Comparison of ENCODE assay signal across 9 mouse cellular contexts in genomic region chr7:45786136-45786578, GRCm38 (mm10). TPM values are rescaled to one million over a fixed set of nuclear protein-coding genes. Genes with fewer than 3 reads are reported as not detected.
A peak's percentile ranks its signal among the peaks of the same experiment; 100 is the strongest.
DNase-seq lines count a peak whose midpoint lies in the region; ATAC-seq and TF ChIP-seq lines count a peak whose summit lies in the region.
"Had no signal": no experiment of that assay in that cellular context is flagged by ENCODE, and none has a peak within 500 bp of the region (broad histone marks: within the 10 kb centered on the region; RNA-seq: fewer than 3 reads in every experiment).

No protein-coding gene starts in this region.

- TF ChIP-seq POLR2A in CH12.LX (IDR thresholded peaks at IDR 0.05; ENCODE audit: low read depth, low read length): no peak

- no peak for TF ChIP-seq EP300 in CH12.LX (IDR thresholded peaks at IDR 0.05; ENCODE audit: low read length)

- peaks cover 50% of the 10 kb centered on the region for H3K27me3 ChIP-seq in heart, embryonic 11.5 days (ENCODE audit: control insufficient read depth, insufficient read depth, low read length)
- H3K27me3 ChIP-seq in CH12.LX (replicated peaks): peaks cover 20% of the 10 kb centered on the region
- H3K27me3 ChIP-seq in hindbrain, postnatal 0 days (ENCODE audit: insufficient read depth, low read length): no peaks in the 10 kb centered on the region

- WGBS in heart, embryonic 11.5 days (ENCODE audit: insufficient replicate concordance): 1% methylated on average over 14 of the region's 14 CpGs
- WGBS in hindbrain, postnatal 0 days: 1% methylated on average over 14 of the region's 14 CpGs

- H3K9ac ChIP-seq in heart, embryonic 11.5 days (ENCODE audit: low read depth, low read length): no peak overlapping the region; the same call in 1 of the 2 replicates
- H3K9ac ChIP-seq in CH12.LX (ENCODE audit: insufficient read depth, low read depth): no peak overlapping the region
- peak overlapping the region; percentile 90 for H3K9ac ChIP-seq in hindbrain, postnatal 0 days (replicated peaks; ENCODE audit: low read length)

- H3K4me2 ChIP-seq in heart, embryonic 11.5 days: peak overlapping the region; percentile 77
- H3K4me2 ChIP-seq in CH12.LX (ENCODE audit: insufficient read depth, low read depth, poor library complexity, severe bottlenecking): no peak overlapping the region
- peak overlapping the region; percentile 86 for H3K4me2 ChIP-seq in hindbrain, postnatal 0 days (ENCODE audit: low read depth, low read length)

- H3K79me2 ChIP-seq in CH12.LX (replicated peaks; ENCODE audit: control insufficient read depth, extremely low read depth, insufficient read depth, poor library complexity, severe bottlenecking): no peaks in the 10 kb centered on the region

- no peak for TF ChIP-seq CTCF in CH12.LX (conservative IDR thresholded peaks at IDR 0.05 in 1 of 2, IDR thresholded peaks at IDR 0.05 in 1 of 2; ENCODE audit: low read depth in 2 of 2, low read length in 2 of 2)
- TF ChIP-seq CTCF in hindbrain, postnatal 0 days (IDR thresholded peaks at IDR 0.05; ENCODE audit: low read depth): no peak

- intact Hi-C loops in left cerebral cortex, postnatal 25 days (cut with DNase I): no loop called here

- dilution Hi-C loops in CH12.LX (cut with MboI; ENCODE audit: extremely low pct_ligation_motif_present, extremely low pct_unique_long_range_greater_than_20kb, low sequenced_read_pairs): no loop called here

- in situ Hi-C loops in CH12.LX (cut with MboI; ENCODE audit: low pct_ligation_motif_present, low pct_unique_long_range_greater_than_20kb, low sequenced_read_pairs): no loop called here

- TF ChIP-seq RAD21 in CH12.LX (IDR thresholded peaks at IDR 0.05; ENCODE audit: low read depth, low read length): no peak

- H3K4me1 ChIP-seq in heart, embryonic 11.5 days (ENCODE audit: control insufficient read depth, insufficient read depth, low read length): peaks cover 9% of the 10 kb centered on the region; the same call in 1 of the 2 replicates
- peaks cover 4 to 10% of the 10 kb centered on the region in 2 experiments for H3K4me1 ChIP-seq in CH12.LX (ENCODE audit: control insufficient read depth in 1 of 2, insufficient read depth in 2 of 2)
- peaks cover 6% of the 10 kb centered on the region; the same call in 1 of the 2 replicates for H3K4me1 ChIP-seq in hindbrain, postnatal 0 days (ENCODE audit: insufficient read depth, low read length)

- DNase-seq in heart, adult 18-20 months: no peak
- no peak for DNase-seq in CH12.LX (ENCODE audit: extremely low read depth)
- DNase-seq in embryo, embryonic 10 days (ENCODE audit: low spot score): peak; percentile 95
- peak; percentile 91 for DNase-seq in hindbrain, postnatal 0 days (ENCODE audit: low spot score)
- peak; percentile 37 for DNase-seq in naive thymus-derived CD4-positive, alpha-beta T cell, adult 2 months (ENCODE audit: low read depth)
- DNase-seq in left cerebral cortex, postnatal 25 days (ENCODE audit: low spot score in 2 of 2): no peak
- no peak for DNase-seq in ovary, postnatal 14 days (ENCODE audit: low spot score)

- peak overlapping the region; percentile 52 for H3K4me3 ChIP-seq in heart, embryonic 11.5 days (ENCODE audit: low read depth, low read length)
- H3K4me3 ChIP-seq in CH12.LX (replicated peaks in 1 of 3; ENCODE audit: low read depth in 2 of 3, low read length in 2 of 3, poor library complexity in 1 of 3): no peak overlapping the region
- H3K4me3 ChIP-seq in hindbrain, postnatal 0 days (ENCODE audit: low read length): peak overlapping the region; percentile 93

- H3K27ac ChIP-seq in heart, embryonic 11.5 days (ENCODE audit: low read depth, low read length): no peak overlapping the region
- H3K27ac ChIP-seq in CH12.LX (ENCODE audit: insufficient read depth, low read depth): no peak overlapping the region
- peak overlapping the region; percentile 98 for H3K27ac ChIP-seq in hindbrain, postnatal 0 days

- no peaks in the 10 kb centered on the region for H3K36me3 ChIP-seq in heart, embryonic 11.5 days (ENCODE audit: control insufficient read depth, insufficient read depth, low read length)
- H3K36me3 ChIP-seq in CH12.LX (replicated peaks in 1 of 2; ENCODE audit: control insufficient read depth in 1 of 2, insufficient read depth in 1 of 2, low read length in 1 of 2): no peaks in the 10 kb centered on the region
- peaks cover 28% of the 10 kb centered on the region for H3K36me3 ChIP-seq in hindbrain, postnatal 0 days (ENCODE audit: insufficient read depth, low read length)

- 0 out of 2 replicates have a peak, but pooled peaks have one; percentile 39 for ATAC-seq in heart, embryonic 11.5 days (replicated peaks; ENCODE audit: insufficient number of reproducible peaks, low FRiP score, low TSS enrichment)
- peak; percentile 60 for ATAC-seq in hindbrain, postnatal 0 days

- no peaks in the 10 kb centered on the region for H3K9me3 ChIP-seq in heart, embryonic 11.5 days (replicated peaks; ENCODE audit: control insufficient read depth, low read length)
- H3K9me3 ChIP-seq in CH12.LX (replicated peaks; ENCODE audit: low read length): peaks cover 8% of the 10 kb centered on the region
- no peaks in the 10 kb centered on the region for H3K9me3 ChIP-seq in hindbrain, postnatal 0 days (ENCODE audit: low read length)

TF ChIP-seq in CH12.LX, 34 proteins besides CTCF, POLR2A, EP300 and RAD21:
- TF ChIP-seq ETS1 (conservative IDR thresholded peaks at IDR 0.05; ENCODE audit: low read depth, low read length) (no peak), HCFC1 (IDR thresholded peaks at IDR 0.05; ENCODE audit: low read depth, low read length) (peak; percentile 69)

RNA-seq across cellular contexts. Expression of gene Sult2b1, which starts 1.7 kb away (rescaled TPM):
- polyA plus RNA-seq in heart, embryonic 11.5 days (2014; fragmentation: Nextera tagmentation; extraction: Ambion mirVana): 0.27 and 0.33 TPM in 2 replicates
- not detected for total RNA-seq in heart, adult 18-20 months (2021)
- total RNA-seq in CH12.LX (2012; rRNA removed) (0.13 and 0.17 TPM in 2 replicates), CH12.LX (2014; rRNA removed) (not detected in 2 replicates)
- polyA plus RNA-seq in CH12.LX (2012; ENCODE audit: insufficient read length, low read depth): 0.29 TPM in 1 of 2 replicates, not detected in the other
- 4.7 and 12.1 TPM in 2 replicates for total RNA-seq in hindbrain, postnatal 0 days (2014; rRNA removed)
- polyA plus RNA-seq in hindbrain, postnatal 0 days (2015; fragmentation: Nextera tagmentation; extraction: Ambion mirVana): 5.7 and 7.4 TPM in 2 replicates
- total RNA-seq in left cerebral cortex, postnatal 25 days (2021): 10 to 100 TPM in 1 of 2 experiments, 1 to 10 TPM in 1; 8.6 to 12.4 TPM

RNA-seq across cellular contexts. Expression of gene Lmtk3, which starts 2.6 kb away (rescaled TPM):
- polyA plus RNA-seq in heart, embryonic 11.5 days (2014; fragmentation: Nextera tagmentation; extraction: Ambion mirVana): 0.41 and 1.1 TPM in 2 replicates
- not detected for total RNA-seq in heart, adult 18-20 months (2021)
- total RNA-seq in CH12.LX (2012; rRNA removed) (0.30 and 0.46 TPM in 2 replicates), CH12.LX (2014; rRNA removed) (0.19 TPM in 1 of 2 replicates, not detected in the other)
- polyA plus RNA-seq in CH12.LX (2012; ENCODE audit: insufficient read length, low read depth): 0.18 and 0.34 TPM in 2 replicates
- total RNA-seq in hindbrain, postnatal 0 days (2014; rRNA removed): 125 and 133 TPM in 2 replicates
- 13.6 and 13.9 TPM in 2 replicates for polyA plus RNA-seq in hindbrain, postnatal 0 days (2015; fragmentation: Nextera tagmentation; extraction: Ambion mirVana)
- total RNA-seq in left cerebral cortex, postnatal 25 days (2021): 100 to 1,000 TPM; 220 to 235 TPM

RNA-seq across cellular contexts. Expression of gene Cyth2, which starts 28.2 kb away (rescaled TPM):
- 89.7 and 104 TPM in 2 replicates for polyA plus RNA-seq in heart, embryonic 11.5 days (2014; fragmentation: Nextera tagmentation; extraction: Ambion mirVana)
- 10 to 100 TPM; 65.8 to 68.9 TPM for total RNA-seq in heart, adult 18-20 months (2021)
- total RNA-seq in CH12.LX (2012; rRNA removed) (59.1 and 64.2 TPM in 2 replicates), CH12.LX (2014; rRNA removed) (25.6 and 28.7 TPM in 2 replicates)
- polyA plus RNA-seq in CH12.LX (2012; ENCODE audit: insufficient read length, low read depth): 59.4 and 75.4 TPM in 2 replicates
- total RNA-seq in hindbrain, postnatal 0 days (2014; rRNA removed): 176 and 221 TPM in 2 replicates
- 209 and 216 TPM in 2 replicates for polyA plus RNA-seq in hindbrain, postnatal 0 days (2015; fragmentation: Nextera tagmentation; extraction: Ambion mirVana)
- 100 to 1,000 TPM; 204 to 210 TPM for total RNA-seq in left cerebral cortex, postnatal 25 days (2021)

RNA-seq across cellular contexts. Expression of gene Kcnj14, which starts 38.4 kb away (rescaled TPM):
- polyA plus RNA-seq in heart, embryonic 11.5 days (2014; fragmentation: Nextera tagmentation; extraction: Ambion mirVana): 0.39 and 1.0 TPM in 2 replicates
- total RNA-seq in heart, adult 18-20 months (2021): 1 to 10 TPM; 1.2 to 1.8 TPM
- 1.5 and 2.1 TPM in 2 replicates for total RNA-seq in CH12.LX (2012; rRNA removed)
- total RNA-seq in CH12.LX (2014; rRNA removed): 1.0 and 1.3 TPM in 2 replicates
- polyA plus RNA-seq in CH12.LX (2012; ENCODE audit: insufficient read length, low read depth): 3.2 and 3.5 TPM in 2 replicates
- total RNA-seq in hindbrain, postnatal 0 days (2014; rRNA removed): 0.97 and 1.4 TPM in 2 replicates
- polyA plus RNA-seq in hindbrain, postnatal 0 days (2015; fragmentation: Nextera tagmentation; extraction: Ambion mirVana): 0.89 and 1.2 TPM in 2 replicates
- total RNA-seq in left cerebral cortex, postnatal 25 days (2021): 1 to 10 TPM; 2.6 to 2.7 TPM
- polyA plus RNA-seq: spleen, adult 2 months had no signal

RNA-seq across cellular contexts. Expression of gene Grwd1, which starts 44.6 kb away (rescaled TPM):
- polyA plus RNA-seq in heart, embryonic 11.5 days (2014; fragmentation: Nextera tagmentation; extraction: Ambion mirVana): 48.7 and 49.8 TPM in 2 replicates
- total RNA-seq in heart, adult 18-20 months (2021): 10 to 100 TPM; 15.0 to 15.2 TPM
- total RNA-seq in CH12.LX (2012; rRNA removed) (83.0 and 128 TPM in 2 replicates), CH12.LX (2014; rRNA removed) (88.1 and 98.5 TPM in 2 replicates)
- polyA plus RNA-seq in CH12.LX (2012; ENCODE audit: insufficient read length, low read depth): 108 and 115 TPM in 2 replicates
- 29.1 and 34.6 TPM in 2 replicates for total RNA-seq in hindbrain, postnatal 0 days (2014; rRNA removed)
- polyA plus RNA-seq in hindbrain, postnatal 0 days (2015; fragmentation: Nextera tagmentation; extraction: Ambion mirVana): 44.6 and 48.6 TPM in 2 replicates
- 10 to 100 TPM; 21.0 to 23.2 TPM for total RNA-seq in left cerebral cortex, postnatal 25 days (2021)

Comparison
In these comparisons a context has a peak if more than half of its experiments do, and no peak if none do; other contexts are left out.
1. H3K4me3 ChIP-seq: peak in heart, embryonic 11.5 days (single experiment) and hindbrain, postnatal 0 days (single experiment); none in CH12.LX (0 of 3).
2. DNase-seq: peak in embryo, embryonic 10 days (single experiment), hindbrain, postnatal 0 days (single experiment) and naive thymus-derived CD4-positive, alpha-beta T cell, adult 2 months (single experiment); none in heart, adult 18-20 months (0 of 2), CH12.LX (single experiment), left cerebral cortex, postnatal 25 days (0 of 2) and ovary, postnatal 14 days (single experiment).
3. RNA of gene Lmtk3, which starts 2.6 kb away (total RNA-seq): 220 to 235 TPM in left cerebral cortex, postnatal 25 days and 125 to 133 TPM in hindbrain, postnatal 0 days; 0.19 to 0.46 TPM in CH12.LX and not detected in heart, adult 18-20 months; every median in the first group is over 10 times any median in the second.